Mouse (Mus musculus) midbrain, embryonic 11.5 days (tissue): ENCODE results near the gene Vtcn1. TPM values are rescaled to one million over a fixed set of nuclear protein-coding genes. Genes with fewer than 3 reads are reported as not detected.

Source experiments
- ATAC-seq: fragments of 200-750 bp; cut with Nextera tagmentation; 2 replicates; pipeline ENCODE4 v1.8.0; 2017; ENCODE audit warnings: moderate TSS enrichment, moderate library complexity; ENCODE audit not compliant: low FRiP score
- DNase-seq: peaks from one replicate; pipeline ENCODE4 v3.0.0; 2015; ENCODE audit warnings: low spot score; ENCODE audit errors: missing footprints
- H3K27ac ChIP-seq: fragments of 300-500 bp; sonication (generic); 2 replicates; pipeline ENCODE4 v1.5.1; 2014; ENCODE audit warnings: low read depth, low read length
- H3K27me3 ChIP-seq: fragments of 300-500 bp; sonication (generic); 2 replicates; pipeline ENCODE4 v1.6.1; 2014; ENCODE audit warnings: mild to moderate bottlenecking, low read length, moderate library complexity, mixed read lengths; ENCODE audit not compliant: control insufficient read depth, insufficient read depth
- H3K36me3 ChIP-seq: fragments of 300-500 bp; sonication (generic); 2 replicates; pipeline ENCODE4 v1.6.1; 2014; ENCODE audit warnings: mild to moderate bottlenecking, low read length, moderate library complexity, mixed read lengths; ENCODE audit not compliant: control insufficient read depth, insufficient read depth
- H3K4me1 ChIP-seq: fragments of 300-500 bp; sonication (generic); 2 replicates; pipeline ENCODE4 v1.6.1; 2014; ENCODE audit warnings: low read length; ENCODE audit not compliant: control insufficient read depth, insufficient read depth
- H3K4me2 ChIP-seq: fragments of 300-500 bp; sonication (generic); 2 replicates; pipeline ENCODE4 v1.6.1; 2014; ENCODE audit warnings: mild to moderate bottlenecking, moderate library complexity
- H3K4me3 ChIP-seq: fragments of 300-500 bp; sonication (generic); 2 replicates; pipeline ENCODE4 v1.5.1; 2014; ENCODE audit warnings: low read depth, low read length
- H3K9ac ChIP-seq: fragments of 300-500 bp; sonication (generic); 2 replicates; pipeline ENCODE4 v1.6.1; 2014; ENCODE audit warnings: low read length
- H3K9me3 ChIP-seq: fragments of 300-500 bp; sonication (generic); 2 replicates; pipeline ENCODE4 v1.6.1; 2016; ENCODE audit warnings: low read length; ENCODE audit not compliant: control insufficient read depth
- WGBS: fragments of 180-500 bp; shearing (Covaris S2); extraction: QIAGEN DNeasy Blood & Tissue Kit; methylation state at CpG from one replicate; pipeline ENCODE4 v1.1.7; 2014; 5-methylcytosine and 5-hydroxymethylcytosine counted together
- polyA plus RNA-seq: library from polyadenylated mRNA; unstranded; fragments of >200 nt; fragmentation: Nextera tagmentation; extraction: Ambion mirVana; gene quantifications from 2 replicates; pipeline ENCODE4 v1.2.1, GENCODE M21; 2014

Gene Vtcn1
- polyA plus RNA-seq: not detected in 2 replicates

GRCm38 (mm10) chr3:100825225-100825965 lies at the start of gene Vtcn1:
TSS of gene Vtcn1 (plus strand) at chr3:100825459.
- Histone ChIP-seq H3K27ac (no peak within 1 kb of the TSS), H3K4me2 (no peak within 1 kb of the TSS), H3K27me3 (no peaks in the 10 kb centered on the region), H3K4me3 (no peak within 1 kb of the TSS), H3K9ac (no peak within 1 kb of the TSS), H3K36me3 (no peaks in the 10 kb centered on the region), H3K9me3 (no peaks in the 10 kb centered on the region), H3K4me1 (no peaks in the 10 kb centered on the region)
- WGBS: 65% methylated on average over 6 of the region's 6 CpGs
- DNase-seq (no peak), ATAC-seq (no peak)

DNA sequence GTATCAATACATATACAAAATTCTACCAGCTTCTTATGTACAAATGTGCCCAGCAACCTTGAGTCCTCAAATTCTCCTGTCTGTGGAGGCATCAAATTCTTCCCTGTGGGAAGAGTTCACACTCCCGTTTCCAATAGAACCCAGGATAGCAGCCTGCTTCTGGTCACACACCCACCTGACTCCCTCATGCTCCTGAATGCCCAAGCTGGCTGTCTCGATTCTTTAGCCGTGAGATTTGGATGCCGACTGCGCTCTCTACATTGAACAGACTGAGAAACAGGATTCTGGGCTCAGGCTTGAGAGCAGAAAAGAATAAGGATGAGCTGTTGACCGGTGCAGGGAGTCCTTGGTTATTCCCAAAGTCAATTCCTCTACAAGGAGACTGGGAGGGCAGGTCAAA lies 48.3 kb upstream of the Vtcn1 start:
- no peak for ATAC-seq

GRCm38 (mm10) chr3:100777568-100777967 lies 47.7 kb upstream of the Vtcn1 start:
- DNase-seq (peak; percentile 86), ATAC-seq (no peak)
- Histone ChIP-seq H3K27ac (no peak overlapping the region), H3K4me3 (no peak overlapping the region), H3K4me1 (no peaks in the 10 kb centered on the region), H3K27me3 (no peaks in the 10 kb centered on the region), H3K9ac (no peak overlapping the region), H3K36me3 (no peaks in the 10 kb centered on the region), H3K4me2 (no peak overlapping the region), H3K9me3 (no peaks in the 10 kb centered on the region)
- 35% methylated on average over 4 of the region's 4 CpGs for WGBS

More for the DNA sequence above, 48.3 kb upstream of the Vtcn1 start:
- no peak overlapping the region for H3K27ac ChIP-seq
- DNase-seq: peak; percentile 69
- no peak overlapping the region for H3K4me3 ChIP-seq
- H3K36me3 ChIP-seq: no peaks in the 10 kb centered on the region
- H3K27me3 ChIP-seq: no peaks in the 10 kb centered on the region
- H3K4me1 ChIP-seq: no peaks in the 10 kb centered on the region
- no peak overlapping the region for H3K9ac ChIP-seq
- no peak overlapping the region for H3K4me2 ChIP-seq
- no peaks in the 10 kb centered on the region for H3K9me3 ChIP-seq
- 80% methylated on average over 6 of the region's 6 CpGs for WGBS

DNA sequence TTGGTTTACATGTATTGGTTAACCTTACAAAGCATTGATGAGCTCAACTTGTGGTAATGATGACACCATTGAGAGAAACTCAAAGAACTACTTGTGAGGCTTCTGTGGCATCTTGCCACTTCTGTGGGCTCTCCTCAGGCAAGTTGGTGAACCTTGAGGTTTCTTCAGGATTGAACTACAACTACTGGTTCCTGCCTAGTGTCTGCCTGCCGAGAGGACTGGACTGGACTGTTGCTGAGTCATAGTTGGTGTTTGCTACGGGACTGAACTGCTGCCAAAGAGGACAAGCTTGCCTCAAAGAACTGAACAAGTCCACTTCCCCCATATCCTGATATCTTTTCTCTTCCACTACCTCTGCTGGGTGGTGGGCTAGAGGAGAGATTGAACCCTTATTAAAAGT lies 39.2 kb upstream of the Vtcn1 start:
- H3K27ac ChIP-seq: no peak overlapping the region
- no peak overlapping the region for H3K4me3 ChIP-seq
- no peaks in the 10 kb centered on the region for H3K36me3 ChIP-seq
- H3K9me3 ChIP-seq: no peaks in the 10 kb centered on the region
- DNase-seq (no peak), ATAC-seq (no peak)
- 81% methylated on average over 2 of the region's 2 CpGs for WGBS
- H3K4me1 ChIP-seq: no peaks in the 10 kb centered on the region
- no peak overlapping the region for H3K9ac ChIP-seq
- no peak overlapping the region for H3K4me2 ChIP-seq
- no peaks in the 10 kb centered on the region for H3K27me3 ChIP-seq

- H3K27ac ChIP-seq: no peak overlapping the region
- 88% methylated on average over 3 of the region's 3 CpGs for WGBS
- H3K4me2 ChIP-seq: no peak overlapping the region
- no peak overlapping the region for H3K9ac ChIP-seq
- no peaks in the 10 kb centered on the region for H3K27me3 ChIP-seq
- no peak for ATAC-seq
- H3K9me3 ChIP-seq: no peaks in the 10 kb centered on the region
- H3K36me3 ChIP-seq: no peaks in the 10 kb centered on the region
- no peak overlapping the region for H3K4me3 ChIP-seq
- no peak for DNase-seq
- no peaks in the 10 kb centered on the region for H3K4me1 ChIP-seq
These were observed 33.6 kb upstream of the Vtcn1 start for GRCm38 (mm10) chr3:100791670-100792069.

DNA sequence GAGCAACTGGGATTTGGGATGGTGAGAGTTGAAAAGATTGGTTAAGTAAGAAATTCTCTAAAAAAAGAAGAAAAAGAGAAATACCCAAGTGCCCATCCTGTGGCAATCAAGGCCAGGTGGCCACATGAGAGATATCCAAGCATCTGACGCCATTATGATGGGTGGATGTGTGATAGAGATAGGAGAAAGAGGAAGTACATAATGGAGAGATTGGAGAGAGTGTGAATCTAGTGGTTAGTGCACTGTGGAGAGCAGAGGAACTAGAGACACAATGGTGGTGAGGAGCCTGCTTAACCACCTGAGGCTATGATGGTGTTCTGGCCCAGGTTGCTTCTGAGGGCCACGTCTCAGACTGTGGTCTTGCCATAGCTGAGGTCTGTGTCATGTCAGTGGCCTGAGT lies 31.9 kb upstream of the Vtcn1 start:
- no peak overlapping the region for H3K27ac ChIP-seq
- no peaks in the 10 kb centered on the region for H3K36me3 ChIP-seq
- 85% methylated on average over 2 of the region's 2 CpGs for whole genome bisulfite sequencing
- DNase-seq: no peak
- H3K9me3 ChIP-seq: no peaks in the 10 kb centered on the region
- no peaks in the 10 kb centered on the region for H3K4me1 ChIP-seq
- H3K4me3 ChIP-seq: no peak overlapping the region
- no peak overlapping the region for H3K4me2 ChIP-seq
- ATAC-seq: no peak
- no peaks in the 10 kb centered on the region for H3K27me3 ChIP-seq
- H3K9ac ChIP-seq: no peak overlapping the region

DNA sequence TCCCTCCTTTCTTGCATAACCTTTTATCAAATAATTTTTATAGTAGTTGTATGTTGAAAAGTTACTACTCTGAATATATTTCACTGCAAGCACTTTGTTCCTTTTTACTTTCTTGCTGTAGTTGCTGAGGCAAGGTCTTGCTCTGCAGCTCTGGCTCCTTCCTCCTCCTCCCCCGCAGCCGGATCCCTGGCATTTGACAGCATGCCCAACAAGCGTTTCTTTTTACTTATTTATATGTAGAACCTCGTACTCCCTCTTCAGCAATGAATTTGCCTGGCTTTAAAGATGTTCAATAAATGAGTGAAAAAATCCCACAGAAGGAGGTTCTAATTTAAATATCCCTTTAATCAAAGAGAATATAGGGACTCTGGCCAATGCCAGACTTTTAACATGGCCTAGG lies 28.7 kb upstream of the Vtcn1 start:
- Histone ChIP-seq H3K4me2 (no peak overlapping the region), H3K27me3 (no peaks in the 10 kb centered on the region), H3K9ac (no peak overlapping the region), H3K9me3 (no peaks in the 10 kb centered on the region), H3K4me1 (no peaks in the 10 kb centered on the region), H3K36me3 (no peaks in the 10 kb centered on the region), H3K4me3 (no peak overlapping the region), H3K27ac (no peak overlapping the region)
- no peak for ATAC-seq
- 85% methylated on average over 4 of the region's 4 CpGs for WGBS
- peak; percentile 59 for DNase-seq

DNA sequence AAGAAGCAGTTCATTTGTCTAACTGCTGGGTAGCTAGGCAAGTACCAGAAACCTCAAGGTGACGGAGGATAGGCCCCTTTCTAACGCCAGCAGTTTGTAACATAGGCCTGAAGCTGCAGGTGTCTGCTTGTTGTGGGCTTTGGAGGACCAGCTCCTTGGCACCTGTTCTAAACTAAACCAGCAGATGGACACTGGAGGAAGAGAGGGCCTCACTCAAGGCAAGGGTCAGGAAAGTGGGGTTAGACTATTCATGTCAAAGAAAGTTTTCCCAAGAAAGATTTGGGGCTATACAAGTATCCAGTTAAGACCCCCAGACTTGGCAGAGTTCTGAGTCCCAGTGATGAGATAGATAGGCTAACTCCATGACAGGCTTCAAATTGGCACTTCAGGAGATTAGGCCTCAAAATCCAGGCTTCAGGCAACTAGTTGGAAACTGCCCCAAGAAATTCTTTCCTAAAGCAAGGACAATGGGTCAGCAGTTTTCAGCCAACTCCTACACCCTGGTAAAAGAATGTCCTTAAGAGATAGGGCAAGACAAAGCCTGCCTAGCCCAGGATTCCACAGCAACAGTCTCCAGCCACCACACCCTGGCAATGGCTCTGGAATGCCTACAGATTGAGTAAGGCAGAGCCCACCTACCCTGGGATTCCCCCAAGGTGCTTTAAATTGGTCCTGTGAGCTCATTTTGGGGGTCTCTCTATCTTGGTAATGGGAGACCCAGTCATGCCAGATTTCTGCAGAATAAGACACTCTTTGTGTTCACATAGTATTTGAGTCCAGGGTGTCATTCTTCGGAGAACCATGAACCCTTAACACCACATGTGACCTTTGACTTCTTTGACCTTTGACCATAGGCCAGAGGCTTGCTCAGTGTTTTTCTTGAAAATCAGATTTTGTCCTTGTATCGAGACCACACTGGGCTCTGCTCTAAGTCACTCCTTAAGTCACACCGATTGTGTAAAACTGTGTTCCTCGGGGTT lies 27.8 kb upstream of the Vtcn1 start:
- Histone ChIP-seq H3K9me3 (no peaks in the 10 kb centered on the region), H3K4me2 (no peak overlapping the region), H3K27ac (no peak overlapping the region), H3K4me1 (no peaks in the 10 kb centered on the region), H3K9ac (no peak overlapping the region), H3K27me3 (no peaks in the 10 kb centered on the region), H3K36me3 (no peaks in the 10 kb centered on the region), H3K4me3 (no peak overlapping the region)
- no peak for ATAC-seq
- 78% methylated on average over 6 of the region's 6 CpGs for WGBS
- peak; percentile 59 for DNase-seq

GRCm38 (mm10) chr3:100798872-100799422 lies 26.3 kb upstream of the Vtcn1 start:
- 94% methylated on average over 3 of the region's 3 CpGs for WGBS

More at GRCm38 (mm10) chr3:100798872-100799422, 26.3 kb upstream of the Vtcn1 start:
- H3K27ac ChIP-seq: no peak overlapping the region
- no peaks in the 10 kb centered on the region for H3K9me3 ChIP-seq
- DNase-seq (peak; percentile 62), ATAC-seq (no peak)
- H3K9ac ChIP-seq: no peak overlapping the region
- no peak overlapping the region for H3K4me2 ChIP-seq
- no peak overlapping the region for H3K4me3 ChIP-seq
- H3K27me3 ChIP-seq: no peaks in the 10 kb centered on the region
- H3K4me1 ChIP-seq: no peaks in the 10 kb centered on the region
- H3K36me3 ChIP-seq: no peaks in the 10 kb centered on the region
